Mouse (Mus musculus) ES-E14 (cell line): Measurements from ENCODE around the gene Dnah8. TPM values are rescaled to one million over a fixed set of nuclear protein-coding genes. Genes with fewer than 3 reads are reported as not detected.

Source experiments
- DNase-seq: peaks from one replicate; pipeline ENCODE4 v3.0.0-alpha.2; 2013; ENCODE audit warnings: low read depth, low spot score
- H3K27ac ChIP-seq: 2 replicates; pipeline ENCODE4 v1.5.1; 2012; ENCODE audit warnings: low read depth, mild to moderate bottlenecking, low read length, moderate library complexity, mixed read lengths; ENCODE audit not compliant: poor library complexity, insufficient read depth, severe bottlenecking
- H3K36me3 ChIP-seq: 2 replicates; pipeline ENCODE4 v1.6.1; 2012; ENCODE audit warnings: mild to moderate bottlenecking, low read length, moderate library complexity, mixed read lengths; ENCODE audit not compliant: control insufficient read depth, poor library complexity, insufficient read depth, severe bottlenecking
- H3K4me1 ChIP-seq, 2 experiments: fragments of 150-350 bp in 1 of 2; sonication (generic) in 1 of 2; 2 replicates each; pipeline ENCODE4 v1.6.1; 2012; ENCODE audit warnings: low read length in 2 of 2, mild to moderate bottlenecking in 1 of 2, mixed read lengths in 1 of 2; ENCODE audit not compliant: control insufficient read depth in 2 of 2, insufficient read depth in 2 of 2, poor library complexity in 1 of 2
- H3K4me3 ChIP-seq, 2 experiments: fragments of 150-350 bp in 1 of 2; sonication (generic) in 1 of 2; 2 replicates each; pipeline ENCODE4 v1.5.1; 2012; ENCODE audit warnings: low read length in 2 of 2, low read depth in 1 of 2, mild to moderate bottlenecking in 1 of 2, mixed read lengths in 1 of 2; ENCODE audit not compliant: insufficient read depth in 1 of 2, poor library complexity in 1 of 2, severe bottlenecking in 1 of 2
- H3K9ac ChIP-seq: 2 replicates; pipeline ENCODE4 v1.6.1; 2012; ENCODE audit warnings: low read depth, mild to moderate bottlenecking, low read length, mixed read lengths; ENCODE audit not compliant: poor library complexity, insufficient read depth, severe bottlenecking
- H3K9me3 ChIP-seq: fragments of 150-350 bp; sonication (generic); 2 replicates; pipeline ENCODE4 v1.6.1; 2012; ENCODE audit warnings: low read depth, mild to moderate bottlenecking, low read length; ENCODE audit not compliant: control insufficient read depth, insufficient read depth
- CHD2 ChIP-seq: IDR thresholded peaks from 2 replicates; pipeline ENCODE4 v1.6.1; 2014; ENCODE audit warnings: mild to moderate bottlenecking, low read depth, low read length, inconsistent platforms
- HCFC1 ChIP-seq: IDR thresholded peaks from 2 replicates; pipeline ENCODE4 v1.6.1; 2012; ENCODE audit warnings: low read length, inconsistent platforms, borderline replicate concordance; ENCODE audit not compliant: insufficient read depth
- MAFK ChIP-seq: IDR thresholded peaks from 2 replicates; pipeline ENCODE4 v1.6.1; 2014; ENCODE audit warnings: mild to moderate bottlenecking, low read depth, low read length, inconsistent platforms; ENCODE audit not compliant: insufficient read depth
- ZC3H11A ChIP-seq: IDR thresholded peaks from 2 replicates; pipeline ENCODE4 v1.6.1; 2012; ENCODE audit warnings: low read depth, mild to moderate bottlenecking, inconsistent platforms, low read length, borderline replicate concordance
- ZNF384 ChIP-seq: IDR thresholded peaks from 2 replicates; pipeline ENCODE4 v1.6.1; 2012; ENCODE audit warnings: low read depth, low read length, inconsistent platforms
- in situ Hi-C, 2 experiments: fragments of 600-800 bp; cut with MboI; formaldehyde crosslinking; loops; one replicate each; pipeline ENCODE4 v1.15.1; 2025; ENCODE audit warnings: low sequenced_read_pairs in 2 of 2, inconsistent platforms in 1 of 2; ENCODE audit not compliant: unreplicated experiment in 2 of 2
- total RNA-seq: library from RNA; depleted of rRNA; stranded (reverse); fragments of 300-350 nt; gene quantifications from 2 replicates; pipeline ENCODE4 v1.2.3, GENCODE M21; 2012

The Dnah8 gene
- total RNA-seq, 1 experiment = 19.5 TPM

- in situ Hi-C loops = no loop called here
- no peak for DNase-seq
- no peak overlapping the region for H3K27ac ChIP-seq
- no peaks in the 10 kb centered on the region for H3K9me3 ChIP-seq
- no peaks in the 10 kb centered on the region for H3K4me1 ChIP-seq
- peaks cover 3% of the 10 kb centered on the region; the same call in 1 of the 2 replicates for H3K36me3 ChIP-seq
- no peak for TF ChIP-seq ZC3H11A
- TF ChIP-seq ZNF384 = no peak
- TF ChIP-seq MAFK = no peak
- TF ChIP-seq CHD2 = no peak
- no peak for TF ChIP-seq HCFC1
- H3K9ac ChIP-seq = no peak overlapping the region
- no peak overlapping the region for H3K4me3 ChIP-seq
Observed at GRCm38 (mm10) chr17:30764276-30764675, 140.1 kb downstream of the Dnah8 start.

GRCm38 (mm10) chr17:30774416-30774815 is 150.3 kb downstream of the Dnah8 start:
- in situ Hi-C loops = no loop called here

GRCm38 (mm10) chr17:30775096-30775495 is 150.9 kb downstream of the Dnah8 start:
- H3K4me1 ChIP-seq = no peaks in the 10 kb centered on the region
- TF ChIP-seq HCFC1 = no peak
- TF ChIP-seq ZNF384 = no peak

More at GRCm38 (mm10) chr17:30774416-30774815, 150.3 kb downstream of the Dnah8 start:
- Histone ChIP-seq H3K9ac (no peak overlapping the region), H3K9me3 (no peaks in the 10 kb centered on the region), H3K36me3 (peaks cover 3% of the 10 kb centered on the region; the same call in 1 of the 2 replicates), H3K4me3 (no peak overlapping the region), H3K4me1 (no peaks in the 10 kb centered on the region), H3K27ac (no peak overlapping the region)
- DNase-seq = no peak
- TF ChIP-seq MAFK (no peak), CHD2 (no peak), ZNF384 (no peak)

GRCm38 (mm10) chr17:30781046-30781445 is 156.9 kb downstream of the Dnah8 start:
- Histone ChIP-seq H3K27ac (no peak overlapping the region), H3K9ac (no peak overlapping the region), H3K4me1 (no peaks in the 10 kb centered on the region), H3K4me3 (no peak overlapping the region), H3K9me3 (no peaks in the 10 kb centered on the region), H3K36me3 (peaks cover 12% of the 10 kb centered on the region; the same call in 1 of the 2 replicates)
- TF ChIP-seq CHD2 (no peak), MAFK (no peak), HCFC1 (no peak), ZC3H11A (no peak), ZNF384 (no peak)
- in situ Hi-C loops = no loop called here
- no peak for DNase-seq

More at GRCm38 (mm10) chr17:30775096-30775495, 150.9 kb downstream of the Dnah8 start:
- peaks cover 6% of the 10 kb centered on the region; the same call in 1 of the 2 replicates for H3K36me3 ChIP-seq
- DNase-seq = no peak
- in situ Hi-C loops = no loop called here
- H3K27ac ChIP-seq = no peak overlapping the region
- no peak overlapping the region for H3K4me3 ChIP-seq
- H3K9ac ChIP-seq = no peak overlapping the region
- H3K9me3 ChIP-seq = no peaks in the 10 kb centered on the region

- in situ Hi-C loops = no loop called here
- H3K9ac ChIP-seq = no peak overlapping the region
- H3K9me3 ChIP-seq = no peaks in the 10 kb centered on the region
- H3K36me3 ChIP-seq = peaks cover 12% of the 10 kb centered on the region; the same call in 1 of the 2 replicates
- no peak for TF ChIP-seq MAFK
- TF ChIP-seq ZNF384 = no peak
- TF ChIP-seq CHD2 = no peak
- TF ChIP-seq HCFC1 = no peak
- TF ChIP-seq ZC3H11A = no peak
- no peak overlapping the region for H3K27ac ChIP-seq
- no peak for DNase-seq
- no peaks in the 10 kb centered on the region for H3K4me1 ChIP-seq
- H3K4me3 ChIP-seq = no peak overlapping the region
Observed at GRCm38 (mm10) chr17:30782286-30782685, 158.1 kb downstream of the Dnah8 start.
